Mouse (Mus musculus) skeletal muscle tissue, adult 2 months (tissue): ENCODE results near the gene Phf11b.
"Not testable (repeated sequence)": the region's sequence is repeated elsewhere in the genome, so short reads cannot be mapped to it uniquely, and the experiment has no call there.

Experiments used
- DNase-seq: peaks from one replicate; pipeline ENCODE4 v3.0.0-alpha.2; 2012; ENCODE audit warnings: low read depth, low spot score

The Phf11b gene

DNA sequence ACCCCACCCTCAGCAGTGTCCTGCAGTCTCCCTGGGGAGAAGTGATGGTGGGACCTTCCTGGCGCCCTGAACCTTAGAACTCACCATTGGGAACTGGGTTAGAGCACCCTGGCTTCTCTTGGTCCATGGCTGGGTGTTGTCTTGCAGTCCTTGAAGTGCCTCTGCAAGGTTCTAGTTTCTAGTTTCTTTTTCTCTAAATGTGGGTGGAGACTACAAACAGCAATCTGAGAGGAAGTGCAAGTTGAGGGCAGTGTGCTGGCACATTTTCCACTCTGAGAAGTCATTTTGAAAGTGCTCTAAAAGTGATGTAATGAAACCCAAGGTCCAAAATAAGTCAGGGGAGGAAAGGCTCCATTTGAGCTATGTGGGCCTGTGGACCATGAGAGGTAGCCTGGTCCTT is at the start of gene Phf11b:
Phf11b (minus strand) TSS at position 163 of the 400 bp plus-strand sequence.
- peak; percentile 3 for DNase-seq

DNA sequence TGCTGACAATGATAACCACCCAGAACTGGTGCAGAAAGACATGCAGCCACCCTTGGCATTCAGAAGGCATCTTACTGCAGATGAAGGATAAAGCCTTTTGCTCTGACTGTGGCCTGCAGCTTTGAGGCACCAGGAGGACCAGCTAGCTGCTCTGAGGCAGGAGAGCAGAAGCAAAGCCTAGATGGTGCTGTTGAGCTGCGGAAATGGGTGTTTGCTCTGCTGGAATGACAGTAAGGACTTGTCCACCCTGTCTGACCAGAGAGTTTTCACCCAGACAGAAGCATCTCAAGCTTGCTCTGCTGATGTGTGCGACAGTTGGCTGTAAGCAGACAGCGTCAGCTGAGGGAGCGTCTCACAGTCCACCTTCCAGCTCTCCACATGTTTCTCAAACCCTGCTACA is 49.0 kb upstream of the Phf11b start:
- not testable (repeated sequence) for DNase-seq

DNA sequence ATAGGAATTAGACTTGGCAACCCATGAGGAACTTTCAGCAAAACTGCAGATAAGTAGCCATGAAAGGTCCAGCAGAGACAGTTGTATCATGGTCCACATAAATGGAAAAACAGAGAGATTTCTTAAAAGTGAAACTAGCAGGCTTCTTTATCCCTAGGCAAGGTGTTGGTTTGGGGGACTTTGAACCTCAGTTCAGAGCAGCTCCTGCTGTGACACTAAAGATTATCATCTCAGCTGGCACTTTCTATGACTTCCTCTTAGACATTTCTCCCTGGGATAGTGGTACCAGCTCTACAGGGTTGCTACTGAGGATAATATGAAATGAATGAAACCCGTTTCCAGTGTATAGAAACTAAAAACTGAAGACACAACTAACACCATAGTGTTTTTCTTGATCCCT is 48.4 kb upstream of the Phf11b start:
- DNase-seq: no peak

DNA sequence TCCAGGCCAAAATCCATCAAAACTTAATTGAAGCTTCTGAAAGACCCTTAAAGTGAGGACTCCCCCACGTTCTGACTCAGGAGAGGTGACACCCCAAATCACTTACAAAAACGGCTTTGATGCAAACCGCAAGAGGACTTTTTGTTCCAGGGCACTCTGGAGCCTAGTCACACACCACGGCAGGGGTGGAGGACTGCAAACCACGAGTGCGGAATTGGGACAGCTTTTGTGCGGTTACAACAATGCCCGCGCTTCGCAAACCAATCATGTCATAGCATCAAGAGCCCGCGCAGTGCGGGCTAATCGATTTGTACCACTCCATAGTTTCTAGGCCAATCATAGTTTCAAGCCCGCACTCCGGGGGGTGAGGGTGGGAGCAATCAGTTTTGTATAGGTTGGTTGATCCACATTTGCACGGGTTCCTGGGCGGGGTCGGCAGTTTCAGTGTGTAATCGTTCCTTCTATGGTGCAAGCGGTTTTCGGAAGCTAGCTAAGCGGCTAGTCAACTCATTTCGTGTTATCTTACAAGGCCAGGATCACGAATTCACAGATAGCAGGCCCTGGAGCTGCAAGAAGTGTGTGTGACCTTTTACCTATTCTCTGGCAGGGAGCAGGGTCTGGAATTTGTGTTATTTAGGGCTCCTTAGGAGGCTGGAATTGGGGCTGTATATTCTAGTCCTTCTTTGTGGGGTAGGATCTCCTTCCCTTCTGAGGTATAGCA is 29.4 kb upstream of the Phf11b start:
- no peak for DNase-seq

DNA sequence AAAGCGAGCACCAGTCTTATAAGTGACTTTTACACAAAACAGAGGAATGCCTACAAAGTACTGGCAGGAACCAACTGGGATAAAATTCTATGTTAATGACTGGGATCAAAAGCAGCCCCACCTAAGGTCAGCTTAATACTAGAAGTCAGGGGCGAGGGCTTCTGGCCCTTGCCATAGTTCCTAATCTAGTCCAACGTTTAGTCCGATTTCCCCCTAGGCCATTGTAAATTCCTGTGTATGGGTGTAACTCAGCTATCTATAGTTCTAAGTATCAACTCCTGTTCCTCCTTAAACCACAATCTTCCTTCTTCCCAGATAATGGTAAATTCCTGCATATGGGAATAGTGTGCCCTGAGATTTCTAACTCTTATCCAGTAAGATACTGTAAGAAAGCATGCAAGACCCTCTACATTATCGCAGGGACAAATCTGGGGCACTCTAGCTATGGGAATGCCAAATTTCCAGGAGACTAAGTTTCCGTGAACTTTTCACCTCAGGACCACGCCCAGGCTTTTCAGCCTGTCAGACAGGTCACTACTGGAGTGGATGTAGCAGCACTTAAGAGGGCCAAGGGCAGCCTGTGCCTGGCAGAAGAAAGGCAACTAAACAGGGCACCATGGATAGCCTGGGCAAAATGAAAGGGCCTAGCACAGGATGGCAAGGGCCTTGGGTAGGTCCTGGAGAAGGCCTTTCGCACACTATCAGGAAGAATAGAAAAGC is 25.4 kb upstream of the Phf11b start:
- no peak for DNase-seq

DNA sequence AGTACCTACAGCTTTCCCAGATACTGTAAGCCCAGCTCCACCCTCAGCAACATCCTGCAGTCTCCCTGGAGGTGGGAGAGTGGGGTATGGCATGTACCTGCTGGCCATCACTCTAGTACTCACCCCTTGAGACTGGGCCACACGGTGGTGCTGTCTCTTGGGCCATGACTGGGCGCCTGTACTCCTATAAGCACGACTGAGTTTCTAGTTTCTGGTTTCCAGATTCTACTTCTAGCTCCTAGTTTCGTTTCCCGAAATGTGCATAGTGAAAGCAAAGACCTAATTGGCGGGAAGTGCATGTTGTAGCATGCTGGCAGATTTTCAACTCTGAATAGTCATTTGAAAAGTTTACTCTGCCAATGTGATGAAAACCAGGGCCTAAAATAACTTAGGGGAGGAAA is 24.1 kb upstream of the Phf11b start, which contains the start of gene Phf11d:
Phf11d (minus strand) TSS at position 227 of the 401 bp plus-strand sequence.
- DNase-seq: peak; percentile 66

DNA sequence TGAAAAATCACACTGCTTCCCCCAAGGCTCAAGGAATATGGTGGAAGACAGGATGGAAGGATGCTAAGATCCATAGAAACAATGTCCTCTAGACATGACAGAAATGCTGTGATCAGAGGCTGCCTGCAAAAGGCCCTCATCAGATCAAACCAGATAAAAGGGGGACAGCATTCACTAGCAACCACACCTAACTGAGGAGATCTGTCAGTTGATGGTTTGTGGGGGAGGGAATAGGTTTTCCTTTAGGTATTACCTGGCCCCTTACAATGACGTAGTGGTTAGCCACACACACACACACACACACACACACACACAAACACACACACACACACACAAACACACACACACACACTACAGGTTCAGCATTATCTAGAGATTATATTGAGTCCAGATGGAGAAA is 1.6 kb downstream of the Phf11b start:
- no peak for DNase-seq

DNA sequence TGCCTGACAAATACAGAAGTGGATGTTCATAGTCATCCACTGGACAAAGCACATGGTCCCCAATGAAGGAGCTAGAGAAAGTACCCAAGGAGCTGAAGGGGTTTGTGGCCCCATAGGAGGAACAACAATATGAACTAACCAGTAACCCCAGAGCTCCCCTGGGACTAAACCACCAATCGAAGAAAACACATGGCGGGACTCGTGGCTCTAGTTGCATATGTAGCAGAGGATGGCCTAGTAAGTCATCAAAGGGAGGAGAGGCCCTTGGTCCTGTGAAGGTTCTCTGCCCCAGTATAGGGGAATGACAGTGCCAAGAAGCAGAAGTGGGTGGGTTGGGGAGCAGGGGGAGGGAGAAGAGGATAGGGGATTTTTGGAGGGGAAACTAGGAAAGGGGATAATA is 5.1 kb downstream of the Phf11b start:
- DNase-seq: not testable (repeated sequence)

DNA sequence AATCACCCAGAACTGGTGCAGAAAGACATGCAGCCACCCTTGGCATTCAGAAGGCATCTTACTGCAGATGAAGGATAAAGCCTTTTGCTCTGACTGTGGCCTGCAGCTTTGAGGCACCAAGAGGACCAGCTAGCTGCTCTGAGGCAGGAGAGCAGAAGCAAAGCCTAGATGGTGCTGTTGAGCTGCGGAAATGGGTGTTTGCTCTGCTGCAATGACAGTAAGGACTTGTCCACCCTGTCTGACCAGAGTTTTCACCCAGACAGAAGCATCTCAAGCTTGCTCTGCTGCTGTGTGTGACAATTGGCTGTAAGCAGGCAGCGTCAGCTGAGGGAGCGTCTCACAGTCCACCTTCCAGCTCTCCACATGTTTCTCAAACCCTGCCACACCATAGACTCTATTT is 10.7 kb downstream of the Phf11b start:
- DNase-seq: not testable (repeated sequence)

DNA sequence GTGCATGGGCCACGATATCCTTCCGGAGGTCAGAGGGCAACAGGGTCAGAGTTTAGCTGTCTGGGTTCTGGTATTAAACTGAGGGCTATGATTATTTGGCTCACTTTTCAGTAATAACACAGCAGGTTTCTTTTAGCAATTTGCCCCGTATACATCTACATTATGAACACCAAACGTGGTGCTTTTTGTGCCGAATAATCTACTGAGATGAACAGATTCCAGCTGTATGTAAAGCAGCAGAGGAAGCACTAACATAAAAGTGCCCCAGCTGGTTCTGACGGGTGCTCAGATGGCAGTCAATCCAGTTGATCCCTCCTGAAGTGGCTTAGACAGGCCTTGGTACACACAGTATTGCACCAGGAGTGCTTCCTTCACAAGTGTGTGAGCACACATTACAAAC is 21.2 kb downstream of the Phf11b start:
- not testable (repeated sequence) for DNase-seq

DNA sequence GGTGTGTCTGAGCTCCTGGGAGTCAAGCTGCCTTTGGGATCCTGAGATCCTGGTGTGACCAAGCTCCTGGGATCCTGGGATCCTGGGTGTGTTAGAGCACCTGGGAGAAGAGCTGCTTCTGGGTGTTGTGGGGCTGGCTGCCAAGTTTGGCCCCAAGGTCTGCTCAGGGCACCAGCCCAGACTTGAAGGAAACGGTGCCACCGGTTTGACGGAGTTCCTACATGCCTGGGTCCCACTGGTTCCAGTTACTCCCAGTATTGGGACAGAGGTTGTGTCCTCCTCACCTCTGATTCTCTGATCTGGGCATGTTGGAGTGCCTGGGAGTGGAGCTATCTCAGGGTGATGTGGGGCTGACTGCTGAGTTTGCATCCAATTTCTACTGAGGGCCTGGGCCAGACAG is 22.1 kb downstream of the Phf11b start:
- DNase-seq: not testable (repeated sequence)

DNA sequence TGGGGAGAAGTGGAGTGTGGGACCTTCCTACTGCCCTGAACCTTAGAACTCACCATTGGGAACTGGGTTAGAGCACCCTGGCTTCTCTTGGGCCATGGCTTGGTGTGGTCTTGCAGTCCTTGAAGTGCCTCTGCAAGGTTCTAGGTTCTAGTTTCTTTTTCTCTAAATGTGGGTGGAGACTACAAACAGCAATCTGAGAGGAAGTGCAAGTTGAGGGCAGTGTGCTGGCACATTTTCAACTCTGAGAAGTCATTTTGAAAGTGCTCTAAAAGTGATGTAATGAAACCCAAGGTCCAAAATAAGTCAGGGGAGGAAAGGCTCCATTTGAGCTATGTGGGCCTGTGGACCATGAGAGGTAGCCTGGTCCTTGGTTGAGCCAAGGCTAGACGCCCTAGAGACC is 43.8 kb downstream of the Phf11b start, which contains the start of gene Phf11a:
Phf11a (minus strand) TSS at position 132 of the 400 bp plus-strand sequence.
- peak; percentile 2 for DNase-seq

DNA sequence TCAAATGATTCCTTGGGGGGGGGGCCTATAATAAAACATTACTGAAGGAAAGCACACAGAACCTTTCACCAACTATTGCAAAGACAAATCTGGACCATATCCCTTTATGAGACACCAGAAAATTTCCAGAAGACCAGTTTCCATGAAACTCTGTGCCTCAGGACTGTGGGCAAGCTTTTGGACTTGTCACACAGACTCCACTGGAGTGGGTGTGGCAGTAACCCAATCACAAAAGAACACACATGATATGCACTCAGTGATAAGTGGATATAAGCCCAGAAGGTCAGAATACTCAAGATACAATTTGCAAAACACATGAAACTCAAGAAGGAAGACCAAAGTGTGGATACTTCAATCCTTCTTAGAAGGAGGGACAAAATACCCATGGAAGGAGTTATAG is 49.4 kb downstream of the Phf11b start:
- DNase-seq: not testable (repeated sequence)

DNA sequence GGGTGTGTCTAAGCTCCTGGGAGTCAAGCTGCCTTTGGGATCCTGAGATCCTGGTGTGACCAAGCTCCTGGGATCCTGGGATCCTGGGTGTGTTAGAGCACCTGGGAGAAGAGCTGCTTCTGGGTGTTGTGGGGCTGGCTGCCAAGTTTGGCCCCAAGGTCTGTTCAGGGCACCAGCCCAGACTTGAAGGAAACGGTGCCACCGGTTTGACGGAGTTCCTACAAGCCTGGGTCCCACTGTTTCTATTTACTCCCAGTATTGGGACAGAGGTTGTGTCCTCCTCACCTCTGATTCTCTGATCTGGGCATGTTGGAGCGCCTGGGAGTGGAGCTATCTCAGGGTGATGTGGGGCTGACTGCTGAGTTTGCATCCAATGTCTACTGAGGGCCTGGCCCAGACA is 66.2 kb downstream of the Phf11b start:
- not testable (repeated sequence) for DNase-seq
